Mouse (Mus musculus) right cerebral cortex, adult 2 months (tissue): ENCODE measurements around the gene Gm5624.
A peak's percentile ranks its signal among the peaks of the same experiment; 100 is the strongest.
"Not testable (repeated sequence)": the region's sequence is repeated elsewhere in the genome, so short reads cannot be mapped to it uniquely, and the experiment has no call there.

Source experiments
- DNase-seq, 2 experiments: peaks; one replicate each; pipeline ENCODE4 v3.0.0; 2021 to 2022; ENCODE audit warnings: low spot score in 2 of 2

Gene Gm5624

GRCm38 (mm10) chr14:44627737-44628136 lies at the start of gene Gm5624:
Gm5624 (minus strand) TSS chr14:44627938.
- DNase-seq, result not testable (repeated sequence)

- DNase-seq, result peak in 1 of 2 experiments; percentile 2
Observed at GRCm38 (mm10) chr14:44591765-44592164, 36.0 kb downstream of the Gm5624 start.

GRCm38 (mm10) chr14:44582853-44583252 lies 44.9 kb downstream of the Gm5624 start, which contains the start of gene Gm8247:
Gm8247 (plus strand) TSS chr14:44583153.
- not testable (repeated sequence) for DNase-seq

- not testable (repeated sequence) for DNase-seq
Observed at GRCm38 (mm10) chr14:44547961-44548360, 79.8 kb downstream of the Gm5624 start.

DNA sequence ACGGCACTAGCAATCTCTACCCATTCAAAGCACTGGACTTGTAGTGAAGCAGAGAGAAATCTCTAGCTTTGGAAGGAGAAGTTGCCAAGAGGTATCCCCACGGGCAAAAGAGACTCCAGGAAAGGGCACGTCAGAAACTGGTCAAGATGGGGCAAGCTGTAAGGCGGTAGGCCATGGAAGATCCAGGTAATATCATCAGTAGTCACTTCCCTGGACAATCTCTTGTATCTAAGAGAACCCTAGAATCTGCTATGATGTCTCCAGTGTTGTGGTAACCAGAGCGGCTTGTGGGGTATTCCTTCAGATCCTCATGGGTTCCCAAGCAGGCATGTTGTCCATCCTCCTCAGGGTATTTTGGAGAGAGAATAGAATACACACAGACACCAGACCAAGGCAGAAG lies 109.8 kb downstream of the Gm5624 start, which contains the start of gene Gm17093:
Gene Gm17093, plus strand, starts transcription at position 301 of the 400 bp plus-strand sequence.
- DNase-seq, result not testable (repeated sequence)
